Mouse (Mus musculus) kidney, postnatal 0 days (tissue): ENCODE results near the gene Psme1. TPM values are rescaled to one million over a fixed set of nuclear protein-coding genes. Genes with fewer than 3 reads are reported as not detected.
A peak's percentile ranks its signal among the peaks of the same experiment; 100 is the strongest.

Experiments used
- ATAC-seq: fragments of 200-750 bp; cut with Nextera tagmentation; replicated peaks from 2 replicates; pipeline ENCODE4 v1.8.0; 2017; ENCODE audit warnings: low read depth, moderate number of reproducible peaks, moderate TSS enrichment, moderate library complexity; ENCODE audit not compliant: low FRiP score
- DNase-seq: peaks from one replicate; pipeline ENCODE4 v3.0.0-alpha.2; 2016; ENCODE audit warnings: low spot score
- H3K27ac ChIP-seq: fragments of 300-500 bp; sonication (generic); 2 replicates; pipeline ENCODE4 v1.5.1; 2014; ENCODE audit warnings: mild to moderate bottlenecking
- H3K27me3 ChIP-seq: fragments of 300-500 bp; sonication (generic); 2 replicates; pipeline ENCODE4 v1.6.1; 2014; ENCODE audit warnings: low read length, mixed read lengths; ENCODE audit not compliant: insufficient read depth
- H3K36me3 ChIP-seq: fragments of 300-500 bp; sonication (generic); 2 replicates; pipeline ENCODE4 v1.6.1; 2014; ENCODE audit warnings: low read length, mixed read lengths; ENCODE audit not compliant: insufficient read depth
- H3K4me1 ChIP-seq: fragments of 300-500 bp; sonication (generic); replicated peaks from 2 replicates; pipeline ENCODE4 v1.6.1; 2014; ENCODE audit warnings: antibody characterized with exemption, low read length, mixed read lengths; ENCODE audit not compliant: insufficient read depth
- H3K4me2 ChIP-seq: fragments of 300-500 bp; sonication (generic); 2 replicates; pipeline ENCODE4 v1.6.1; 2014; ENCODE audit warnings: mild to moderate bottlenecking, low read length, moderate library complexity, mixed read lengths
- H3K4me3 ChIP-seq: fragments of 300-500 bp; sonication (generic); replicated peaks from 2 replicates; pipeline ENCODE4 v1.5.1; 2014; ENCODE audit warnings: low read depth, low read length
- H3K9ac ChIP-seq: fragments of 300-500 bp; sonication (generic); 2 replicates; pipeline ENCODE4 v1.6.1; 2014; ENCODE audit warnings: low read depth, low read length
- H3K9me3 ChIP-seq: fragments of 300-500 bp; sonication (generic); replicated peaks from 2 replicates; pipeline ENCODE4 v1.6.1; 2016; ENCODE audit warnings: low read length, inconsistent platforms, mixed read lengths
- CTCF ChIP-seq: IDR thresholded peaks from 2 replicates; pipeline ENCODE4 v1.5.1; 2016; ENCODE audit warnings: antibody characterized with exemption, low read depth, mild to moderate bottlenecking, moderate library complexity
- WGBS: fragments of 180-500 bp; shearing (Covaris S2); extraction: QIAGEN DNeasy Blood & Tissue Kit; methylation state at CpG from one replicate; pipeline ENCODE4 v1.1.7; 2014; 5-methylcytosine and 5-hydroxymethylcytosine counted together
- polyA plus RNA-seq: library from polyadenylated mRNA; unstranded; fragments of >200 nt; fragmentation: Nextera tagmentation; extraction: Ambion mirVana; gene quantifications from 2 replicates; pipeline ENCODE4 v1.2.1, GENCODE M21; 2015

The Psme1 gene
- polyA plus RNA-seq, 1 experiment from 2014 or later, result 179 TPM

- H3K4me2 ChIP-seq, result no peak overlapping the region
- WGBS, result 76% methylated on average over 3 of the region's 3 CpGs
- H3K27me3 ChIP-seq, result no peaks in the 10 kb centered on the region
- H3K4me1 ChIP-seq, result no peaks in the 10 kb centered on the region
- no peak for ATAC-seq
- H3K27ac ChIP-seq, result peak overlapping the region; percentile 57; the same call in 1 of the 2 replicates
- H3K4me3 ChIP-seq, result no peak overlapping the region
- H3K36me3 ChIP-seq, result peaks cover 51% of the 10 kb centered on the region
- DNase-seq, result no peak
- TF ChIP-seq CTCF, result no peak
- H3K9ac ChIP-seq, result no peak overlapping the region
- H3K9me3 ChIP-seq, result no peaks in the 10 kb centered on the region
Measured at GRCm38 (mm10) chr14:55567496-55567895, 10.4 kb upstream of the Psme1 start.

GRCm38 (mm10) chr14:55570588-55570987, 7.3 kb upstream of the Psme1 start:
- H3K4me2 ChIP-seq, result no peak overlapping the region
- H3K36me3 ChIP-seq, result peaks cover 35% of the 10 kb centered on the region
- no peak overlapping the region for H3K27ac ChIP-seq
- 89% methylated on average over 2 of the region's 2 CpGs for WGBS
- no peak overlapping the region for H3K4me3 ChIP-seq
- DNase-seq (no peak), ATAC-seq (no peak)
- H3K4me1 ChIP-seq, result peaks cover 4% of the 10 kb centered on the region; the same call in 1 of the 2 replicates
- no peak for TF ChIP-seq CTCF
- H3K27me3 ChIP-seq, result no peaks in the 10 kb centered on the region
- no peaks in the 10 kb centered on the region for H3K9me3 ChIP-seq
- H3K9ac ChIP-seq, result no peak overlapping the region

GRCm38 (mm10) chr14:55571760-55572159, 6.2 kb upstream of the Psme1 start:
- no peaks in the 10 kb centered on the region for H3K9me3 ChIP-seq
- no peak for TF ChIP-seq CTCF
- H3K27ac ChIP-seq, result no peak overlapping the region
- peaks cover 8% of the 10 kb centered on the region for H3K4me1 ChIP-seq
- H3K9ac ChIP-seq, result no peak overlapping the region
- no peak overlapping the region for H3K4me3 ChIP-seq
- ATAC-seq (no peak), DNase-seq (no peak)
- H3K36me3 ChIP-seq, result peaks cover 23% of the 10 kb centered on the region
- H3K4me2 ChIP-seq, result no peak overlapping the region
- no peaks in the 10 kb centered on the region for H3K27me3 ChIP-seq

GRCm38 (mm10) chr14:55575302-55575701, 2.6 kb upstream of the Psme1 start, which contains the start of gene Fitm1:
Gene Fitm1 (plus strand): TSS chr14:55575617.
- ATAC-seq (no peak; the same call in 1 of the 2 replicates), DNase-seq (no peak)
- TF ChIP-seq CTCF, result no peak
- Histone ChIP-seq H3K4me2 (peak within 1 kb of the TSS; percentile 13; the same call in 1 of the 2 replicates), H3K36me3 (peaks cover 5% of the 10 kb centered on the region), H3K9me3 (no peaks in the 10 kb centered on the region), H3K9ac (peak within 1 kb of the TSS; percentile 35; the same call in 1 of the 2 replicates), H3K27me3 (no peaks in the 10 kb centered on the region), H3K4me3 (no peak within 1 kb of the TSS), H3K4me1 (peaks cover 11% of the 10 kb centered on the region), H3K27ac (peak within 1 kb of the TSS; percentile 62)
- WGBS, result 80% methylated on average over 8 of the region's 8 CpGs

- Histone ChIP-seq H3K27me3 (no peaks in the 10 kb centered on the region), H3K4me2 (peak overlapping the region; percentile 13; the same call in 1 of the 2 replicates), H3K4me1 (peaks cover 11% of the 10 kb centered on the region), H3K36me3 (peaks cover 9% of the 10 kb centered on the region), H3K27ac (peak overlapping the region; percentile 62), H3K9me3 (no peaks in the 10 kb centered on the region), H3K9ac (peak overlapping the region; percentile 35; the same call in 1 of the 2 replicates), H3K4me3 (no peak overlapping the region)
- no peak for TF ChIP-seq CTCF
- 61% methylated on average over 13 of the region's 13 CpGs for WGBS
- DNase-seq, result peak; percentile 13
- peak; percentile 45; the same call in 1 of the 2 replicates for ATAC-seq
Measured at GRCm38 (mm10) chr14:55575711-55576110, 2.2 kb upstream of the Psme1 start.

GRCm38 (mm10) chr14:55576376-55576775, 1.5 kb upstream of the Psme1 start:
- 69% methylated on average over 16 of the region's 16 CpGs for whole genome bisulfite sequencing
- H3K4me1 ChIP-seq, result peaks cover 11% of the 10 kb centered on the region
- no peaks in the 10 kb centered on the region for H3K9me3 ChIP-seq
- H3K27ac ChIP-seq, result no peak overlapping the region; the same call in 1 of the 2 replicates
- H3K9ac ChIP-seq, result no peak overlapping the region
- ATAC-seq (no peak), DNase-seq (no peak)
- peaks cover 11% of the 10 kb centered on the region for H3K36me3 ChIP-seq
- no peak for TF ChIP-seq CTCF
- H3K27me3 ChIP-seq, result no peaks in the 10 kb centered on the region
- H3K4me3 ChIP-seq, result no peak overlapping the region
- H3K4me2 ChIP-seq, result no peak overlapping the region
